Mouse (Mus musculus) CH12.LX (cell line): ENCODE results near the gene Rap1a.

Source experiments
- CTCF ChIP-seq, 2 experiments: IDR thresholded peaks in 1 of 2; conservative IDR thresholded peaks in 1 of 2; 2 replicates each; pipeline ENCODE4 v1.5.1; 2011 to 2012; ENCODE audit warnings: low read depth in 2 of 2, low read length in 2 of 2, improper control_type of control experiment in 1 of 2, inconsistent platforms in 1 of 2, mild to moderate bottlenecking in 1 of 2, moderate library complexity in 1 of 2
- EP300 ChIP-seq: IDR thresholded peaks from 2 replicates; pipeline ENCODE4 v1.6.1; 2011; ENCODE audit warnings: low read length, improper control_type of control experiment
- GABPA ChIP-seq: IDR thresholded peaks from 2 replicates; pipeline ENCODE4 v1.6.1; 2012; ENCODE audit warnings: low read depth, low read length, improper control_type of control experiment, inconsistent platforms; ENCODE audit not compliant: insufficient replicate concordance
- JUND ChIP-seq: conservative IDR thresholded peaks from 2 replicates; pipeline ENCODE4 v1.6.1; 2011; ENCODE audit warnings: low read depth, low read length, improper control_type of control experiment
- MAZ ChIP-seq: IDR thresholded peaks from 2 replicates; pipeline ENCODE4 v1.6.1; 2012; ENCODE audit warnings: low read depth, mild to moderate bottlenecking, inconsistent platforms, low read length, improper control_type of control experiment, moderate library complexity
- MYC ChIP-seq: IDR thresholded peaks from 2 replicates; pipeline ENCODE4 v1.6.1; 2011; ENCODE audit warnings: low read depth, mild to moderate bottlenecking, improper control_type of control experiment, low read length
- NRF1 ChIP-seq: IDR thresholded peaks from 2 replicates; pipeline ENCODE4 v1.6.1; 2014; ENCODE audit warnings: low read depth, mild to moderate bottlenecking, inconsistent platforms, low read length, improper control_type of control experiment, moderate library complexity
- SMC3 ChIP-seq: IDR thresholded peaks from 2 replicates; pipeline ENCODE4 v1.6.1; 2011; ENCODE audit warnings: low read depth, low read length, improper control_type of control experiment
- TBP ChIP-seq: conservative IDR thresholded peaks from 2 replicates; pipeline ENCODE4 v1.6.1; 2011; ENCODE audit warnings: low read depth, low read length, improper control_type of control experiment
- TCF12 ChIP-seq: IDR thresholded peaks from 2 replicates; pipeline ENCODE4 v1.6.1; 2014; ENCODE audit warnings: low read depth, mild to moderate bottlenecking, inconsistent platforms, low read length, improper control_type of control experiment
- UBTF ChIP-seq: IDR thresholded peaks from 2 replicates; pipeline ENCODE4 v1.6.1; 2012; ENCODE audit warnings: low read depth, mild to moderate bottlenecking, inconsistent platforms, low read length, improper control_type of control experiment, moderate library complexity
- ZC3H11A ChIP-seq: IDR thresholded peaks from 2 replicates; pipeline ENCODE4 v1.6.1; 2012; ENCODE audit warnings: low read depth, mild to moderate bottlenecking, inconsistent platforms, low read length, improper control_type of control experiment

GRCm38 (mm10) chr3:105758658-105759057, 42.5 kb downstream of the Rap1a start:
- TF ChIP-seq MYC (no peak), SMC3 (no peak), CTCF (conservative IDR thresholded peaks at IDR 0.05 in 1 of 2, IDR thresholded peaks at IDR 0.05 in 1 of 2; ENCODE audit: low read depth in 2 of 2, low read length in 2 of 2) (no peak), ZC3H11A (no peak), UBTF (no peak), TCF12 (no peak), TBP (no peak), EP300 (no peak), GABPA (no peak), NRF1 (no peak), JUND (no peak), MAZ (no peak)
